Mouse (Mus musculus) small intestine, adult 2 months (tissue): ENCODE data around the gene Xylb.

Experiments used
- CTCF ChIP-seq: fragments of 200-500 bp; IDR thresholded peaks from 2 replicates; pipeline ENCODE4 v1.5.1; 2012; ENCODE audit warnings: low read depth, mild to moderate bottlenecking, control low read depth, inconsistent platforms, low read length, moderate library complexity, mixed read lengths; ENCODE audit not compliant: insufficient replicate concordance, insufficient read length; ENCODE audit errors: extremely low read depth
- POLR2A ChIP-seq: fragments of 200-500 bp; IDR thresholded peaks from 2 replicates; pipeline ENCODE4 v1.6.1; 2012; ENCODE audit warnings: low read depth, mild to moderate bottlenecking, control low read depth, inconsistent platforms, low read length, moderate library complexity

DNA sequence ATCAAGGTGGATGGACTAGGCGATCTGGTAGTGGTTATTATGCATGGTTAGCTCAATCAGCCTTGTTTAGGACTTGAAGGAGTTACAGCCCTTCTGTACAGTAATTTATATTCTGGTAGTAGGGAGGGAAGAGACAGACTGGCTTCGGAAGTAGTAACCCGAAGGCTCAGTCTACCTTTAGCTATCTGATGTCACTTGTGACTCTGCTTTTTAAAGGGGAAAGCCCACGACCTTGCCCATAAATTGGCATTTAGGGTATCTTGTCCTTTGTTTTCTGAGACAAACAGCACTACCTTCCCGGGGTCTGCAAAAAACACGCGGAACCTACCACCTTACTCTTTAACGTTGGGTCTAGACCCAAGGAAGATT lies 17.0 kb upstream of the Xylb start:
- TF ChIP-seq POLR2A (no peak), CTCF (no peak)
